Mouse (Mus musculus): Measurements from ENCODE around the gene Rgs7. TPM values are rescaled to one million over a fixed set of nuclear protein-coding genes. Genes with fewer than 3 reads are reported as not detected.

Gene Rgs7
- total RNA-seq, 2 experiments from 2014 or later, result not detected

DNA sequence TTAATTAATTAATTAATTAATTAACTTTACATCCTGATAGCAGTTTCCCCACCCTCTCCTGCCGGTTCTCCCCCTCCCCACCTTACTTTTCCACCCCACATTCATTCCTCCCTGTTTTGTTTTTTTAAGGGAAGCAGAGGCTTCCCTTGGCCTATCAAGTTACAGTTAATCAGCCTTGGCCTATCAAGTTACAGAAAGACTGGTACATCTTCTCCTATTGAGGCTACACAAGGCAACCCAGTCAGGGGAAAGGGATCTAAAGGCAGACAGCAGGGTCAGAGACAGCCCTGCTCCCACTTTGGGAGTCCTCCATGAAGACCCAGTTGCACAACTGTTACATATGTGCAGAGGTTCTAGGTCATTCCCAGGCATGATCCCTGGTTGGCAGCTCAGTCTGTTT, 175.0 kb downstream of the Rgs7 start:
- ATAC-seq (ENCODE audit: poor library complexity, severe bottlenecking), result no peak

DNA sequence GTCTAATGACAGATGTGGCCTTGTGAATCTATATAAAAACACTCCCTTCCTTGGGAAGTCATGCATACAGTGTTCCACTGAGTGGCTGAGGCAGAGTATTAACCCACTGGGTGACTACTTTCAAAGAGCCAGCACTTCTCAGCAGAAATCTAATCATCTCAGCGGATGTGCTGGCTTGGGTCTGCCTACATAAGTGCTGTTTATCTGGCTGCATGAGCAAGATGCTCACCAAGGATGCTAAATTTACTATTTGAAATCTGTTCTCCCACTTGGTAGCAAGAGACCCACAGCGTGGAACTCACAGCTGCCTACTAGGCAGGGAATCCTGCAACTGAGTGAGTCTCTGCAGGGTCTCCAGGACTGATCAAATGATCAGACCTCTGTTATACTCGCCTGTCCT, 184.7 kb downstream of the Rgs7 start:
- ATAC-seq (ENCODE audit: poor library complexity, severe bottlenecking), result no peak

DNA sequence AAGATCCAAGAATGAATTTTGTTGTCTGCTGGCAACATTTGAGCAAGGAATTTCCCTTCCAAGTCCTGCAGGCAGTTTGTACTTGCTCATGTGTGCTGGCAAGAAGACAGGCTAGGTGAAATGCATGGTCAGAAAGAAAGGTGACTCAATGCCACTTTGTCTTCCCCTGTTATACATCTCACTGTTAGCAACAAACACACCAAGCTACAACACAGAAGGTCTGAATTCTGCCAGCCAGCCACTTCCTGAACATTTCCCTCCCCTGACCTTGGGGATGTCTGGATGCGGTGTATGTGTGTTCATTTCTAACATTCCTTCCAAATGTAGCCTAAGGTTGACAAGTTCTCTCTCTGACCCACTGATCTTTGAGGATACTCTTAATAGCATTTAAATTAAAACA, 191.4 kb downstream of the Rgs7 start:
- no peak for ATAC-seq (ENCODE audit: poor library complexity, severe bottlenecking)

DNA sequence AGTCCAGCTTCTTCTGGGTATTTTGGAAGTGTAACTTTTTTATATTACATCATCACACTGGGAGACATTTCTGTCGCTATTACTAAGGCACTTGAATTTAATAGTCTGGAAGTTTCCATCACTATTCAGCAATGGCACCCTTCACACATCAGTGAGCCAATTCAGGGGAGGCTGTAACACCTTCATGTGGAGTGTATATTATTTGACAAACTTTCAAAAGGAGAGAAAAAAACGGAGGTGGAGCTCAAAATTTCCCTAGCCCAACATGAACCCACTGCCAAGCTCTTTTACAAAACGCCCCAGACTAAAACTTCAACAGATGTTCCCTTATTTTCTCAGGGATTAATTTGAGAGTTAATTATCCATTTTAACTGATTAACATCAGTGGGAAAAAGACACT, 191.9 kb downstream of the Rgs7 start:
- no peak for ATAC-seq (ENCODE audit: poor library complexity, severe bottlenecking)

DNA sequence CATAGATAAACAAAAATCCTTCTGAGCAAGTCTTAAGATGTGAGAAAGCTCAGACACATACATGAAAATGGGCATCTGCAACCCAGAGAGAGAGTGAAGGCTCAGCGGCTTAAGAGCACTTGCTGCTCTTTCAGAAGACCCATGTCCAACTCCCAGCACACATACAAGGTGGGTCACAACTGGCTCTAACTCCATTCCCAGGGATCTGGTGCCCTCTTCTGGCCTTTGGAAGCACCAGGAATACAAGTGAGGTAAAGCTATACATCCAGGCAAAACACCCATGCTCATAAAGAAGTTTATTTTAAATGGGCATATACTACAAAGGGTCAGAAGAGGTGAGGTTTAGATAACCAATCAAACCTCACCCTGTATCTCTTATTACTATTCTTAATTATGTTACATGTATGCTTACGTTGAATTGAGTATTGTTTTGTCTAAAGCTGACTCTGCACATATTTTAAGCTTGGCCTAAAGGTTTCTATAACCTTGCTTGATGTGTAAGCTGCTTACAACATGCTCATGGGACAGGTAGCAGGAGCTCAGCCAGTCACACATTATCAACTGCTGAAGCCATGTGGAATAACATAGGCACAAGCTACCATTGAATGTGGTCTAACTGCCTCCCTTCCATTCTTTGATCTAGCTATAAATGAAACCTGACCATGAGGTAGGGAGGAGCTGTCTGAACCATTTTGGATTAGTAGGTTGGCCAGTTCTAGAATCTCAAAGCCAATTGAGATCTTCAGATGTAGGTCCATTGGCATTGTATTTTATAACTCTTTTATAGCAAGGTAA, 192.5 kb downstream of the Rgs7 start:
- ATAC-seq (ENCODE audit: poor library complexity, severe bottlenecking), result no peak

DNA sequence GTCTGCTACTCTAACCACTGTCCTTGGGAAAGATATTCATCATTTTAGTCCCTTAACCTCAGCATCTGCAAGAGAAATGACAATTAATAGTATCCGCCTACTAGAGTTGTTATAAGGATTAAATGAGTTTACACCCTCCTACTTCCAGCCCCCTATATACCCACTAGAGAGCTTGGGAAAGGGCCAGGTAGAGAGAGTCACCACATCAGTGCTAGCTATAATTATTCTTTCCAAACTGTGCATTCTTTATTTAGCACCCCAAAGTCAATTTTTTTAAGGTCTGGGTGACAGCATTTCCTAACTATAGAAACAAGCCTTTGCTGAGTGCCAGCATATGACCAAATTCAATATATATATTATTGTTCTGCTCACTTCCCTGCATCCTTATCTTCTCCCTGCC, 195.4 kb downstream of the Rgs7 start:
- ATAC-seq (ENCODE audit: poor library complexity, severe bottlenecking), result no peak

DNA sequence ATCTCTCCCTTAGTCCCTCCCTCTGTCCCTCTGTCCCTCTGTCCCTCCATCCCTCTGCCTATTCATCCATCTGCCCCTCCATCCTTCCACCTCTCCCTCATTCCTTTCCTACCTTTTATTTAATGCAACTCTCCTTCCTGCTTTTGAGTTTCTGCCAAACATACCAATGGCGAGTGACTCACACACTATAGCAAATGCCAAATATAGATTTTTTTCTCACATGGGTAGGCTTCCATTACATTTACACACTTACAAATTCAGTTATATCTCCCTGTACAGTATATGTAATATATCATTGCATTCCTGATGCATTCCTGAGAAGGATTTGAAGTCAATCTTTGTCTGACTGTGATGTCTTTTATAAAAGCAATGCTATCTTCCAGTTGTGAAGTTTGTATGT, 202.2 kb downstream of the Rgs7 start:
- ATAC-seq (ENCODE audit: poor library complexity, severe bottlenecking), result no peak

DNA sequence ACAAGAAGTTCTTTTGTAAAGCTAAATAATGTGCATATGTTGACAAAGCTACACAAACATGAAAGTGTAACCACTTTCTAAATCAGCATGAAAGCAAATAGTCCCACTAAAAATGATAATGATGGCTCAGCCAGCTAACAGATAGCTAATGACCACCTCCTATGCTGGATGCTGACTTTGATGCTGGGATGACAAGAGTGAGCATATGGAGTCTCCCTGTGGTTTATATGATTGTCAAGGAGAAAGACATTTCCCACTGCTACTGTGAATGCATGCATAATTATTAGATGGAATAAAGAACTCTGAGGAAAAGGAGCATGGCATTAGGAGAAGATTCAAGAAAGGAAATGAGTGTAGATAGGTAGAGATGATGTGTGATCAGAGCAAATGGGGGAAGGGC, 230.0 kb downstream of the Rgs7 start:
- ATAC-seq (ENCODE audit: poor library complexity, severe bottlenecking), result no peak

DNA sequence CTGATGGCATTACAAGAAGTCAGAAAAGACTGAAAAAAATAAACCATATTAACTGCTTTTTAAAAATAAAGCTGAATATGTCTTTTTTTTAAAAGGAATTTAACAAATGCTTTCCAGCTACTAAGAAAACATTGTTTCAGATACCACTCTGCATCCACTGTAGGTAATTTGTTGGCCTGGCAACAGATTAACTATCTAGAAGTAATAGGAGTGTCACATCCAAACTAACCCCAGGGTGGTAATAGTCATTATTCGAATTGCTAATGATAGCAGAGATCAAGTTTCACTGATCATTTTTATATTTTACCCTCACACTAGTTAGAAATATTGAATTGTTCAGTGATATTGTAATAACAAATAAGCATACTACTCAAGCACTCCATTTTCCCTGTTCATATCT, 232.9 kb downstream of the Rgs7 start:
- ATAC-seq (ENCODE audit: poor library complexity, severe bottlenecking), result no peak

DNA sequence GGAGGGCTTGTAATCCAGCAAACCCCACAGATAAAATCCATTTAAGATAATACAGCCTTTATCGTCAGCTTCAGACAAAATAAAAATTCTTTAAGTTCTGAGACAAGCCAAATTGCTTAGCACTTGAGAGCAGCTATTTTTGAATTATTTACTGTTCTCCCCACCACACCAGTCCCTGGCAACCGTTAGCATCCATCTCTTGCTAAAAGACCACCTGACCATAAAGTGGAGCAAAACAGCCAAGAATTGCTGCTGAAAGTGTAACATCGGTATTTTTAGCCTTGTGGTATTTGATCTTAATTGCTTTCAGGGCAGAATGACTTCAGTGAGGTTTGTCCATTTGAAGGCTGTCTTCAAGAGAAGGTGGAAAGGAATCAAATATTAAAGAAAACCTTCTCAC, 237.1 kb downstream of the Rgs7 start:
- ATAC-seq (ENCODE audit: poor library complexity, severe bottlenecking), result no peak

DNA sequence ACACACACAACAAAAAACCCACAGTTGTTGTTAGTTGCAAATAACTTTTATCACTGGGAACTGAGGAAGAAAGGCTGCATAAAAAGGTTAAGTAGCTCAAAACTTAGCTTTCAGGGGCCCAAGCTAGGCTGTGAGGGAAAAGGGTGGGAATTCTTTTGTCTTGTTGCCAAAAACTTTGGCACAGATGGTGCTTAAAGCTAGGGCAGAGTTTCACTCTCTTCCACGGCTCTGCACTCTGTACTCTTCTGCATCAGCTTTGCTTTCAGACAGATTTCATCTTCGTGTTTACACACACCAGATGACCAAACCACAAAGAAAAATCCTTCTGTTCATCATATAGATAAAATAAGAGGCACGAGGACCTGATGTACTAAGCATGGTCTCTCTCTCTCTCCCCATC, 237.6 kb downstream of the Rgs7 start:
- no peak for ATAC-seq (ENCODE audit: poor library complexity, severe bottlenecking)

DNA sequence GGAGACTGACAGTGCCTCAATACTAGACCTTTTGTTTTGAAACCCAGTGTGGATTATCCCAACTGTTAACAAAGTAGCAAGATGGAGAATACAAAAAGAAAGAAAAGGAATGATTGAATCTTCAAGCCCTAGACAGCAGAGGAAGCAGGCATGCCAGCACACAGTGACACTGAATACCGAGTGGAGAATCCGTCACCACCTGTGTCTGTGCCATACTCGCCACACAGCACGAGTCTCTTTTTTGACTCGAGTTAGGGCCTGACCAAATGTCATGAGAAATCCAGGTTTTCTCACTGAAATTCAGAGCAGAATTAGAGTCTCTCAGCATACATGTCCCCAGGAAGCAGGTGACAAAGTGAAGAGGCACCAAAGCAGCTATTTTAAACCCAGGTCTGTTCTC, 250.2 kb downstream of the Rgs7 start:
- no peak for ATAC-seq (ENCODE audit: poor library complexity, severe bottlenecking)

DNA sequence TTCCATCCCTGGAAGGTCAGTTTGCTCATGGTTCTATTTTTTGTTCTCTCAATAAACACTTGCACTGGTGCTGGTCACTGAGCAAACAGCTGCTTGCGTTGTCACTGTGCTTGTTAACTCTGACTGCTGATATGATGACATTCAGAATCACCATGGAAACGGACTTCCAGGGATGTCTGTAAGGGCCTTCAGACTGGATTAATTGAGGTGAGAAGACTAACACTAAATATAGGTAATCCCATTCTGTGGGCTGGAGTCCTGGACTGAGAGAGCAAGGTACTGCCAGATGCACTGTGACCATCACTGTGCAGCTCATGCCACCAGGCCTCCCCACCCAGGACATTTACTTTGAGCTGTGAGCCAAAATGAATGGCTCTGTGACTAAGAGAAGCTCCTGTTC, 252.2 kb downstream of the Rgs7 start:
- ATAC-seq (ENCODE audit: poor library complexity, severe bottlenecking), result no peak

DNA sequence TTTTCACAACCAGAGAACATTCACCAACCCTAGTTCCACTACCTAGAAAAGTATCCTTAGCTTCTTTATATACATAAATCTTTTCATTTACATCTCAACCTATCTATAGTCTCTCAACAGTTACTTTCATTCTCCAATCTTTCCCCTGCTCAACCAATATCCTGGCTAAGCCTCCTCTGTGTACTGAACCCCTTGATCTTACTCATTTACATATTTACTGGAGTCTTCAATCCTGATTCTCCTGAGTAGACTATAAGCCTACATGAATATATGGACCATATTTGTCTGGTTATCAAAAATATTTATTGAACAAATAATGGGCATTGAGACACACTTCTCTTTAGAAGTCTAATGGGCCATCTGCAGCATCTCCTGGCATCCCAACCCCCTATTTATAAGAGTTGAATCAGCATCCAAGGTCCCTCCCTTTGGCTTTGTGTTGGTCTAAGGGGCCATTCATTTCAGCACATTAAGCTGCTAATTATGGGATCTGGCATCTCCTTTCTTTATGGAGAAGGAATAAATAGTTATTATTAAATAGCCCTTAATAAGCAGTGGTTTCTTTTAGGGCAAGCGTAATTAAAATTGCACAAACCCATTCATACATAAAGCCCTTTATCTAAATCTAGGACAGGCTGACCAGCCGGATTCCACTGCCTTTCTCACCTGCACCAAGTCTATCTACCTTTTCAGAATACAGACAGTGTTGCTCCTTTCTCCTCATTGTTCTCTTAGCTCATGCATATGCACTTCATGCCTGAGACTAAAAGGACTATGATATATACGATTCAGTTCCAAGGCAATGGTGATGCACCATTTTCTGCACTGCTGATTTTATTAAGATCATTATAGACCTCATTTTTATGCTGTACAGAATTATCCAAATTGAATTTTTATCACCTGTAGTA, 270.5 kb downstream of the Rgs7 start:
- ATAC-seq (ENCODE audit: poor library complexity, severe bottlenecking), result no peak

DNA sequence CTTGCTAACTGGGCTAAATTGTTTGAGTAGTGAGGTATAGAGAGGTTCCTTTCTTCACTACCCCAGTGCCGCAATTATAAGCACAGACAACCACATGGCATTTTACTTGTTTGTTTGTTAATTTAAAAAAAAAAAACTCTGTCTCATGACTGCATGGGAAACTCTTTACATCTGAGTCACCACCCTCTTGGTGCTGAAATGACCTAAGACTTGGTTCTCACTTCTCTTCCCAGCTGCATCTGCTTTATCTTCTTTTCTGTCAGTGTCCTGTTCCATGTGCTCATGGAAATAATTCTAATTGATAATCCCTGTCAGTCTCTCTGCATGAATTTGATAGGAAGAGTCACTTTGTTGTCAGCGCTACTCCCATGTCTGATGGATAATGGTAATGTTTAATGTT, 272.7 kb downstream of the Rgs7 start:
- ATAC-seq (ENCODE audit: poor library complexity, severe bottlenecking), result no peak

DNA sequence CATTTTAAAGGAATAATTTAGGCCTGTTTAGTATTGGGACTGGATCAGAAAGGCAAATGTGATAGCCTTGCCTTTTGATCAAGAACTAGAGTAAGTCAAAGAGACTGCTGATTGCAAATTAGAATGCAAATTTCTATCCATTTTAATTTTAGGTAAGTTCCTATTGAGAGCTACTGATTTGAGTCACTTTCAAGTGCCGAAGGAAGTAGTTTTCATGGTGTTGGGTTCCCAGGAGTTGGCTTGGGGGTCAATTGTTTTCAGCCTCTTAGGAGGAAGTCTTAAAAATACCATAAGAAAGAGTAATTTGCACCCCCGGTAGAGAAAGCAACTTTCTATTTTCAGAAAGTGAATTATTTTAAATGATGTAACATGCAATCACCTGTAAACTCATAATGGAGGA, 285.3 kb downstream of the Rgs7 start:
- ATAC-seq (ENCODE audit: poor library complexity, severe bottlenecking), result no peak

DNA sequence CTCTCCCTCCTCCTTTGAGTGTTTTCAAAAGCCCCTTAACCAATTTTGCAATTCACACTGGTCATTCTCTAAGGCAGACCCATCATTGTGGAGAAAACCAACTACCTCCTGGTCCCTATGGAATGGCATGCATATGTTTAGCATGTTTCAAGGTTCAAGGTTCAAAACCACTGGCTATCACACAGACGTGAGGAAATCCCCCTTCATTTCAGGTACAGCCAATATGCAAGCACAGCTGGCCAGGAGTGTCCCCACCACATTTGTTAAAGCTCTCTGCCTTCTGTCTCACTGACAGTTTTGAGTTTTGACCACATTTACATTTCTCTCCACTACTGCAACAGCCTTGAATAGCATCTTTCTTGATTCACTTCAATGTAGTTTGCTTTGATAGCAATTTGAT, 286.7 kb downstream of the Rgs7 start:
- no peak for ATAC-seq (ENCODE audit: poor library complexity, severe bottlenecking)

DNA sequence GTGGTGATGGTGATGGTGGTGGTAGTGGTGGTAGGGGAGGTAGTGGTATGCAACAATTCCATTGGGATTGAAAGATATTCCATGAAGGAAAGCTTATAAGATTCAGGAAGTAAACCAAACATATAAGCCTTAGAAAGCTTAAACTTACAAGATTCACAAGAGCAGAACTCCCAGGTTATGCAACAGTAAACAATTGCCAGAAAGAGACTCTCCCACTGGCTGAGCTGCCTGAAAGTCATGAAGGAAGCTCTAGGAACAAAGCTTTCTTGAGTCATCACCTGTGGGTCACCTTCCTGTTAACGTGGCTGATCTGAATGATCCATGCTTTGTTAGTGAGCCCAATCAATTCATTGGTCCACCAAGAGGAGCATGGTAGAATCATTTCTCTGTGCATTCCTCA, 288.8 kb downstream of the Rgs7 start:
- ATAC-seq (ENCODE audit: poor library complexity, severe bottlenecking), result no peak

DNA sequence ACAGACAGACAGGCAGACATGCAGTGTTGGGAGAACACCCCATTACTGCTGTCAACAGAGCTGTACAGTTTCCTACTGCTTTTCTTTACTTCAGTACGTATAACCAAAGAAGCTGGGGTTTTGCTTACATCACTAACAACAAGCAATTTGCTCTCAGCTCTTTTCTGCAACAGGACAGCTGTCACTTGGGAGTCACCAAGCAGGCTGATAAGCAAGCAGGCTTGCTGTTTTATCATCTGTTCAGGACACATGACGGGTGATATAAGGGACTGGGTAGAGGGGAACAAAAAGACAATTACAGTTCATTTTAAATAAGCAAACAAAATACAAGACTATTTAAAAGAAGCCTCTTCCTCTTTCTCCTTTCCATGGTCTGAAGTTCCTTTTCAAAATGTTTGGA, 289.4 kb downstream of the Rgs7 start:
- no peak for ATAC-seq (ENCODE audit: poor library complexity, severe bottlenecking)

DNA sequence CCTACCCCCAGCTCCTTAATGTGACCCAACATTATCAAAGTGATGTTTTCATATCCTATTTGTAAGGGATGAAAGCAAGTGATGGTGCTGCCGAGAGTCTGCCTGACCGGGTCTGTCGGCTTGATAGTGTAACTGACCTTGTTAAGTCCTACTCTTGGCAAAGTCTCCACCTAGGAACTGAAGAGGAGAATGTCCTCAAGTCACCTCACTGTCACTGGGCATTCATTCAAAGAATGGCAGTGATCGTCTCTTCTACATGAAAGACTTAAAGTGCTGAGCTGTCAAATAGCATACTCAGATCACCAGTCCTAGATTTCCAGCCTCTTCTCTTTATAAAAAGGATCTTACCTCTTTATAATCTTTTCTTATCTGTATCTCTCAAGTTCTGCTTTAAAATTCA, 293.4 kb downstream of the Rgs7 start:
- ATAC-seq (ENCODE audit: poor library complexity, severe bottlenecking), result no peak

DNA sequence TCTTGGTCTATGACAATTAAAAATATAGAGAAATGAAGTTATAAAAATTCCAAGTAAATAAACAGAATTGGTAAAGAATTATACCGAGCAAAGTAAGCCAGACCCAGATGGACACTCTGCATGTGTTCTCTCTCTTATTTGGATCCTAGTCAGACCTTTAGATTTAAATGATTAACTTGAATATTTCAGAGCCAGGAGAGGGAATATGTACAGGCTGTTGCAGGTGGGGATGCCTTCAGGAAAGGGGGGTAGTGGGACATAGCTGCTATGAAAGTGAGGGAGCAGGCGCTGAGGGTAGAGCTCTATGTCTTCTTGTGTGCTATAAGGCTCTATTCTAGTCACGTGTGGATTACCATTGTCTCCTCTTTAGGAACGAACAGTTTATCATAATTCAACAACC, 296.5 kb downstream of the Rgs7 start:
- no peak for ATAC-seq (ENCODE audit: poor library complexity, severe bottlenecking)

DNA sequence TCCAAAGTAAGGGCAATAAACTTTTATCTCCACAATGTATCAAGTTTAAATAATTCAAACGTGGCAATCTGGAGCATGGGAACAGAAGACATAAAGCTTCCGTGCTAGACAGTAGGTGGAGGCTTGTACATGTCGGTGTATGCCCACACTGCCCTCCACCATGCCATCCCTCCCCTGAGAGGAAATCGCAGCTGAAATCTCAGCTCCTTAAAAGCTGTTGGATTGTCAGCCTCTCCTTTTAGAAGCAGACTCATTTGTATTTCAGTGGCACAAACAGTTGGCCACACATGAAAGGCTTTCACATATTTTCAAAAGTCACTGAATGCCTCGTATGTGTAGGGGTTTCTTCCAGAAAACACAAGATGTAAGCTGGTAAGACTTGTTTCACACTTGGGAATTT, 304.1 kb downstream of the Rgs7 start:
- ATAC-seq (ENCODE audit: poor library complexity, severe bottlenecking), result no peak
